Mouse (Mus musculus): ENCODE measurements at regions not wholly inside any gene's neighbourhood (a gene's known extent, or its start where the extent isn't known, plus 50 kb on each side); places are given as distances from the start of the nearest gene placed in this dataset.

GRCm38 (mm10) chr12:98050500-98050899, 208.8 kb downstream of the Galc start:
- Histone ChIP-seq H3K27me3 (ENCODE audit: control insufficient read depth, insufficient read depth, insufficient read length) (no peaks in the 10 kb centered on the region), H3K79me3 (ENCODE audit: low read depth) (no peaks in the 10 kb centered on the region), H3K36me3 (ENCODE audit: control insufficient read depth, insufficient read depth) (no peaks in the 10 kb centered on the region), H3K4me3 (ENCODE audit: insufficient read depth, poor library complexity, severe bottlenecking) (no peak overlapping the region), H3ac (ENCODE audit: control insufficient read depth, insufficient read length, low read depth) (no peak overlapping the region), H3K79me2 (ENCODE audit: control insufficient read depth, insufficient read depth) (no peaks in the 10 kb centered on the region)
- no peak for TF ChIP-seq CTCF (IDR thresholded peaks at IDR 0.05; ENCODE audit: control insufficient read depth, insufficient read depth, insufficient read length)
- no peak for TF ChIP-seq CEBPB (IDR thresholded peaks at IDR 0.05; ENCODE audit: low read depth)
- peak; percentile 61 for TF ChIP-seq FOSL1 (IDR thresholded peaks at IDR 0.05; ENCODE audit: insufficient read depth, low read length, poor library complexity, severe bottlenecking)
- peak; percentile 57 for TF ChIP-seq MYOD1 (IDR thresholded peaks at IDR 0.05; ENCODE audit: control insufficient read depth, insufficient read length, low read depth)

GRCm38 (mm10) chr12:98050057-98050456, 209.2 kb downstream of the Galc start:
- Histone ChIP-seq H3K27me3 (ENCODE audit: control insufficient read depth, insufficient read depth, insufficient read length) (no peaks in the 10 kb centered on the region), H3K36me3 (ENCODE audit: control insufficient read depth, insufficient read depth) (no peaks in the 10 kb centered on the region), H3K4me3 (ENCODE audit: insufficient read depth, poor library complexity, severe bottlenecking) (no peak overlapping the region), H3K79me2 (ENCODE audit: control insufficient read depth, insufficient read depth) (no peaks in the 10 kb centered on the region), H3K79me3 (ENCODE audit: low read depth) (no peaks in the 10 kb centered on the region), H3ac (ENCODE audit: control insufficient read depth, insufficient read length, low read depth) (no peak overlapping the region)
- TF ChIP-seq MYOD1 (IDR thresholded peaks at IDR 0.05; ENCODE audit: control insufficient read depth, insufficient read length, low read depth) (no peak), MYOG (IDR thresholded peaks at IDR 0.05; ENCODE audit: control insufficient read depth, extremely low read depth, insufficient read length) (no peak), USF1 (IDR thresholded peaks at IDR 0.05; ENCODE audit: low read depth) (no peak), CEBPB (IDR thresholded peaks at IDR 0.05; ENCODE audit: low read depth) (no peak), CTCF (IDR thresholded peaks at IDR 0.05; ENCODE audit: control insufficient read depth, insufficient read depth, insufficient read length) (no peak)

DNA sequence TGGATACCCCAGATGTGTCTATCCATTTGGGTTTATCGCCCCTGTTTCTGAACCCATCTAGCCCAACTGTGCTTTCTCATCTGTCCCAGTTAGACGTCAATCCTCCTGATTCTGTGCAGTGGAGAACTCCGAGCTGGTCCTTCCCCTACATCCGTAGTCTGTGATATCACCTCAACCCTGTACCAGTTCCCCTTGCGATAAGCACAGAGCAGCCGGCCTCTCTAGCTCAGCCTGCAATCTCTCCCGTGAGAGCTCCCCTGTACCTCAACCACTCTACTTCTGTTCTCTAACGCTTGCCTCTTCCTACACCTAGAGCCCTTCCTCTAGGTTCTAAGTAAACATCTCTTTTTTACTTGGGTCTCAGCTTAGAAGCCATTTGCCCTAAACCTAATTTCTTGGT, 211.5 kb downstream of the Galc start:
- H3K79me2 ChIP-seq (ENCODE audit: control insufficient read depth, insufficient read depth): no peaks in the 10 kb centered on the region

GRCm38 (mm10) chr12:98046459-98047440, 212.5 kb downstream of the Galc start:
- no peak for TF ChIP-seq MYOD1 (IDR thresholded peaks at IDR 0.05; ENCODE audit: control insufficient read depth, insufficient read length, low read depth)
- no peak for TF ChIP-seq MYOG (IDR thresholded peaks at IDR 0.05; ENCODE audit: control insufficient read depth, extremely low read depth, insufficient read length)
- TF ChIP-seq FOSL1 (IDR thresholded peaks at IDR 0.05; ENCODE audit: insufficient read depth, low read length, poor library complexity, severe bottlenecking): no peak
- no peak for TF ChIP-seq CTCF (IDR thresholded peaks at IDR 0.05; ENCODE audit: control insufficient read depth, insufficient read depth, insufficient read length)
- no peak for TF ChIP-seq CEBPB (IDR thresholded peaks at IDR 0.05; ENCODE audit: low read depth)
- TF ChIP-seq USF1 (IDR thresholded peaks at IDR 0.05; ENCODE audit: low read depth): no peak
- no peak for TF ChIP-seq MAX (IDR thresholded peaks at IDR 0.05)
- Histone ChIP-seq H3K4me3 (ENCODE audit: insufficient read depth, poor library complexity, severe bottlenecking) (no peak overlapping the region), H3K79me3 (ENCODE audit: low read depth) (no peaks in the 10 kb centered on the region), H3ac (ENCODE audit: control insufficient read depth, insufficient read length, low read depth) (no peak overlapping the region), H3K27me3 (ENCODE audit: control insufficient read depth, insufficient read depth, insufficient read length) (no peaks in the 10 kb centered on the region), H3K36me3 (ENCODE audit: control insufficient read depth, insufficient read depth) (no peaks in the 10 kb centered on the region), H3K79me2 (ENCODE audit: control insufficient read depth, insufficient read depth) (no peaks in the 10 kb centered on the region)

More for the DNA sequence above, 211.5 kb downstream of the Galc start:
- Histone ChIP-seq H3ac (ENCODE audit: control insufficient read depth, insufficient read length, low read depth) (no peak overlapping the region), H3K36me3 (ENCODE audit: control insufficient read depth, insufficient read depth) (no peaks in the 10 kb centered on the region), H3K27me3 (ENCODE audit: control insufficient read depth, insufficient read depth, insufficient read length) (no peaks in the 10 kb centered on the region), H3K79me3 (ENCODE audit: low read depth) (no peaks in the 10 kb centered on the region), H3K4me3 (ENCODE audit: insufficient read depth, poor library complexity, severe bottlenecking) (no peak overlapping the region)
- TF ChIP-seq FOSL1 (IDR thresholded peaks at IDR 0.05; ENCODE audit: insufficient read depth, low read length, poor library complexity, severe bottlenecking): no peak
- TF ChIP-seq MAX (IDR thresholded peaks at IDR 0.05): no peak
- TF ChIP-seq CEBPB (IDR thresholded peaks at IDR 0.05; ENCODE audit: low read depth): no peak
- no peak for TF ChIP-seq CTCF (IDR thresholded peaks at IDR 0.05; ENCODE audit: control insufficient read depth, insufficient read depth, insufficient read length)
- TF ChIP-seq MYOD1 (IDR thresholded peaks at IDR 0.05; ENCODE audit: control insufficient read depth, insufficient read length, low read depth): no peak
- TF ChIP-seq MYOG (IDR thresholded peaks at IDR 0.05; ENCODE audit: control insufficient read depth, extremely low read depth, insufficient read length): no peak
- TF ChIP-seq USF1 (IDR thresholded peaks at IDR 0.05; ENCODE audit: low read depth): no peak

GRCm38 (mm10) chr12:98045784-98046458, 213.3 kb downstream of the Galc start:
- no peaks in the 10 kb centered on the region for H3K79me3 ChIP-seq (ENCODE audit: low read depth)
- H3ac ChIP-seq (ENCODE audit: control insufficient read depth, insufficient read length, low read depth): no peak overlapping the region
- TF ChIP-seq FOSL1 (IDR thresholded peaks at IDR 0.05; ENCODE audit: insufficient read depth, low read length, poor library complexity, severe bottlenecking): no peak
- no peak for TF ChIP-seq MYOG (IDR thresholded peaks at IDR 0.05; ENCODE audit: control insufficient read depth, extremely low read depth, insufficient read length)
- no peak for TF ChIP-seq USF1 (IDR thresholded peaks at IDR 0.05; ENCODE audit: low read depth)
- TF ChIP-seq MYOD1 (IDR thresholded peaks at IDR 0.05; ENCODE audit: control insufficient read depth, insufficient read length, low read depth): no peak
- no peak for TF ChIP-seq CEBPB (IDR thresholded peaks at IDR 0.05; ENCODE audit: low read depth)
- no peak for TF ChIP-seq MAX (IDR thresholded peaks at IDR 0.05)
- no peak for TF ChIP-seq CTCF (IDR thresholded peaks at IDR 0.05; ENCODE audit: control insufficient read depth, insufficient read depth, insufficient read length)
- H3K79me2 ChIP-seq (ENCODE audit: control insufficient read depth, insufficient read depth): no peaks in the 10 kb centered on the region
- H3K4me3 ChIP-seq (ENCODE audit: insufficient read depth, poor library complexity, severe bottlenecking): no peak overlapping the region
- H3K36me3 ChIP-seq (ENCODE audit: control insufficient read depth, insufficient read depth): no peaks in the 10 kb centered on the region
- no peaks in the 10 kb centered on the region for H3K27me3 ChIP-seq (ENCODE audit: control insufficient read depth, insufficient read depth, insufficient read length)
